Mouse (Mus musculus): Measurements from ENCODE around the gene Mitf.

Mitf gene

DNA sequence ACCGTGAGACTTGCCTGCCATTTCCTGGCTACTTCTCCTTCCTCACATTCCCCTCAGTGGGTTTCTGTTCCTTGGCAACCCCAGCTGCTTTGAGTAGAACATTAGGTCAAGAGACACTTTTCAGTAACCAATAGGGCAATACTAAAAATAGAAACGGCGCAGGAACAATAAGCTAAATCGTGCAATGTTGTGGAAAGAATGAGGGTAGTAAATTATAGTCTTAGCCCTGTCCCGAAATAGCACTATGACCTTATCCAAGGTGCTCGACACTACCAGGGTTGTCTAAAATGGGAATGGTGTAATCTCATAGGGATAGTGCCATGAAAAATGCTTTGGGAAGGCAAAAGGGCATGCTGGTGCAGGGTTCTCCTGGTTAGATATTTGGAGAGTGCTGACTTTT lies 70.6 kb downstream of the Mitf start:
- no peak for DNase-seq (ENCODE audit: extremely low read depth, low read depth, low spot score)

DNA sequence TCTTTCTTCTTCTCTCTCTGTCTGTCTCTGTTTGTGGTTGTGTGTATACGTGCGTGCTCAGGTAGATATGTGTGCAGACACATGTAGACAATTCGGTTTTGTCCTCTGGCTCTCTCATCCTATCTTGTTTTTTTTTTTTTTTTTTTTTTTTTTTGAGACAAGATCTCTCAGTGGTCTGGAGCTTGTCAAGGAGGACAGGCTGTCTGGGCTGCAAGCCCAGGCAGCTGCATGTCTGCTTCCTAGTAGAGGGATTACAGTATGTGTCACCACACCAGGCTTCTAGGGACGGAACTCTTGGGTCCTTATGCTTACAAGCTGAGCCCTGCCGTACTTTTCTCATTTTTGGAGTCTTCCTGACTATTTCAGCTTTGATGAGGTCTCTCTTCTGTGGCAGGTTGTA lies 73.5 kb downstream of the Mitf start:
- DNase-seq (ENCODE audit: extremely low read depth, low read depth, low spot score), result no peak

DNA sequence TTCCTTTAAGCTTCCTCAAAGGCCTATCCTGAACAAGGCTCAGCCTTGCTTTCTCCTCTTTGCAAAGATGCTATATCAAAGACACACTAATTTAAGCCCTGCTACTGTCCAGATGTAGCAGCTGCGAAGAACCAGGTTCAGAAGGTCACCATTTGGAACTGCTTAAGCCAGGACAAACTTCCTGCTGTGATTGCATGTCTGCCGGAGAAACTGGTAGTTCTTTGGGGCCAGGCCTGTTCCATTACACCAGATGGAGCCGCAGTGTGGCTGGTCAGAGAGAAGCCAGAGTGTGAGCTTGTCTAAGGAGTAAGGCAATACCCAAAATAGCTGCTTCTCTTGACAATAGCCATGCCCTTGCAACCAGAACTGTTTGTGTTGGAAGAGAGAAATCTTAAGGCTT lies 75.1 kb downstream of the Mitf start:
- DNase-seq (ENCODE audit: extremely low read depth, low read depth, low spot score), result no peak

DNA sequence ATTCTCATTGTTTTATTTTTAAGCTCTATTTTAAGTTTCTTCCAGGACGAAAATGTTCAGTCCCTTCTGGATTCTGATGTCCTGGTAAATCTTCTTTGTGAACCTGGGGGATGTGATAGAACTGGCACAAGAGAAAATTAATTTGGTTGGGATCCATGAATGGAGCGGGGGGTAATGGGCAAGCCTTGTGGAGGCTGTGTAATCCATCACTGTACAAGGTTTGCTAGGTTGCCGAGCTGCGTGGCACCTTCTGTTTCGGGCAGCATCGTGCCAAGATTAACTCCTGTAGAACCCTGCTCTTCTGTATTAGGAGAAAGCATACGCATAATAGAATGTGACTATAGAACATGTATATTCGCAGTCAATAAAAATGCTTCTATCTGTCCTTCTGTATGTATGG lies 76.1 kb downstream of the Mitf start:
- DNase-seq (ENCODE audit: extremely low read depth, low read depth, low spot score), result no peak

DNA sequence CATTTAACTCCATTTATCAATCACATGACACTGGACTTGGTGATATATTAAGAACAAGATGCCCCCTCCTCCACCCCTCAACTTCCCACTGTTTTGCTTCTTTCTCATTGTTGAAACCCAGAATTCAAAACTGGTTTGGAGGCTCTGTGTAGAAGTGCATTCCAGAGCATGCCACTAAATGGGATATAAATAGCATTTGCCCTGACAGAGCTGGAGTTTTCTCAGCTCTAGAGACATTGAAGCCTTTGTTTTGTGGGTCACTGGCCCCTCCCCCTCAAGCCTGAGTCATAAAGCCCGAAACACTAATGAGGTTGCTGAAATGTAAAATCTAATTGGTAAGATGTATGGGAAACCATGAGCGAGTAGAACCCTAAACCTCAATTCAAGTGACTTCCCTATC lies 76.6 kb downstream of the Mitf start:
- DNase-seq (ENCODE audit: extremely low read depth, low read depth, low spot score), result no peak

DNA sequence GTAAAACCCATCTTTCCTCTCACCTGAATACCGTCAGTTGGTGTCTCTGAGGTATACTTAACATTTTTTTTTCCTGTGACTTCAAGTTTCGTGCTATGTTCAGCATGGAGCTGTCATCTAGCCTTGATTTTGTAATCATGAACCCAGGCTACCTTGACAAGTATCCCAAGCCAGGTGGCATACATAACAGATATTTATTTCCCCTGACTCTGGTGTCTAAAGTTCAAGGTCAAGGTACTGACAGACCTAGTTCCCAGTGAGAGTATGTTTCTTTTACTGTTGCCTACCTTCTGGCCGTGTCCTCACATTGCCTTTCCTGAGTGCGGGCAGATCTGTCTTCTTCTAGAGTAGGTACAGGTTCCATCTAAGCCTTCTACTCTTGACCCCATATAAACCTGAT lies 78.1 kb downstream of the Mitf start:
- no peak for DNase-seq (ENCODE audit: extremely low read depth, low read depth, low spot score)

DNA sequence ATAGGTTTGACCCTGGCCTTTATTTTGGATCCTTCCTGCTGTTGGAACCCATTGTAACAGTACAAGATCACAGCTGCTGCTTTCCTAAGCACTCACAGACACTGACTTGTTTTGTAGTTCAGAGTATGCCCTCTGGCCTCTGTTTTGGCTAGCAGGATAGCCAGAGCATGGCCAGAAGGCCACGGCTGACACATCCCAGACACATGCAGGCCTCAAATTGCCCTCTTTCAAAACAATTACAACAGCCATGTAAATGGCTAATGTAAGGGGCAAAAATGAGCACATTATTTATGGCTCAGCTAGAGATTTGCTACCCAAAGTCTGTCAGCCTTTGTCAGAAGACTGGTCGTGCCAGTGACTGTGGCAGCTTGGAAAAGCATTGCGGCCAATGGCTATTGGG lies 78.8 kb downstream of the Mitf start:
- DNase-seq (ENCODE audit: extremely low read depth, low read depth, low spot score), result no peak

DNA sequence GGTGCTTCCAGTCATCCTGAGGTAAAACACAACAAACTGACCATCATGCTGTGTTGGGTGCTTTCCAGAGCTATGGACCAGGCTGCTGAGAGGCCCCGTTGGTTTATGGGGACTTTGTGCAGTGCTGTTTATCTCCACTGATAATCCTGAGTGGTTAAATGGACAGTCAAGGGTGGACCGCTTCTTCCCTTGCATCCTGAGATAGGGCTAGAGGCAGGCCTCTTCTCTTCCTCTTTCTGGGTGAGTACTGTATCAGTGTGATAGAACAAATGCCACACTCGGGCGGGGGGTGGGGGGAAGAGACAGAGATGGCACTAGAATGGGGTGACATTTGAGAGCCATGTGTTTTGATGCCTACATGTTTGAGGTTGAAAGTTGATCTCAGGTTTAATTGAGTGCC lies 81.0 kb downstream of the Mitf start:
- DNase-seq (ENCODE audit: extremely low read depth, low read depth, low spot score), result no peak

DNA sequence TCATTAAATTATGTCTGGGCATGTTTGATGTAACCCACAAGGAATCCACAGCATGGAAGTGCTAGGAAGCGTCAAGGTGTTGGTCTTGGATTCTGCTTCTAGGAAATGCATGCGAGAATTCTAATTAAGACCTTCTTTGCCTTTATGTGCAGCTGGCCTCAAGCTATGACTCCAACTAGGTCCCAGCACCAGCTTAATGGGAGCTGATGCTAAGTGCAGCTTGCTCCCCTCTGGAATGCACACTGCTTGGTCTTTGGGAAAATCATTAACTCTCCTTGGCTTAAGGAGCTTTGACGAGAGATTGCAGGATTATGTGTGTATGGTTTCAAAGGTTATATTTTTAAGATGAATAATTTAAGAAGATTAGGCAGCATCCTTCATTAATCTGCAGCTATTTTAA lies 81.7 kb downstream of the Mitf start:
- no peak for DNase-seq (ENCODE audit: extremely low read depth, low read depth, low spot score)

DNA sequence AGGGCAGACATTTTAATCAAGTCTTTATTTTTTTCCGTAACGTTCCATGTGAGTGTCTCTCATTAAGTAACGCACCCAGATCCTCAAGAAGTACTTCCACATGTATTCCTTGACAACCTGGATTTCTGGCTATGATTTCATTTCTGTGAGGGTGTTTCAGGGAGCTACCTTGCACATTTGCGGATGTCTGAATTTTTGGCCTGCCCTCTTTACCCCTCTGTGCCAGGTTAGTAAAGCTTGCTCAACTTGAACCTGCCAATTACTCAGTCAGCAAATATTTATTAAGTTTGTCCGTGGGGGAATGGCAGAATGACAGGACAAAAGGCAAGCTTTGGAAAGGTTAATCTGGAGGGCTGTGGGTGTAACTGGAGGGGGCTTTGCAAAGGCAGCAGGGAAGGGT lies 86.7 kb downstream of the Mitf start:
- DNase-seq (ENCODE audit: extremely low read depth, low read depth, low spot score), result no peak

DNA sequence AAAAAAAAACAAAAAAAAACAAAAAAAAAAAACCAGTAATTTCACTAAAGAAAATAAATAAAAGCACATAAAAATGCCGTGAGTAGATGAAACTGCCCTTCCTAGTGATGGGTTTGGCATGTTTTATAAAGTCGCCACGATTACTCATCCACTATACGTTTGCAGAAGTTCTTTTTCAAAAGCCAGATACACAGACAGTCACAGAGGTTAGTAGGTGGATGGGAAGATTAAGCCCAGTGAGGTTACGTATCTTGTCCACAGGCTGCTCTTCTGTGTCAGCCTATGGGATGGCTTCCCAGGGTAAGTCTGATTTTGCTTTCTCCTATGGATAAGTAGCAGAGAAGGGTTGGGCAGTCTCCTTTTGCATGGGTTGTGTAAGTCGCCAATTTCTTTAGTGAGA lies 90.3 kb downstream of the Mitf start:
- DNase-seq (ENCODE audit: extremely low read depth, low read depth, low spot score), result no peak

DNA sequence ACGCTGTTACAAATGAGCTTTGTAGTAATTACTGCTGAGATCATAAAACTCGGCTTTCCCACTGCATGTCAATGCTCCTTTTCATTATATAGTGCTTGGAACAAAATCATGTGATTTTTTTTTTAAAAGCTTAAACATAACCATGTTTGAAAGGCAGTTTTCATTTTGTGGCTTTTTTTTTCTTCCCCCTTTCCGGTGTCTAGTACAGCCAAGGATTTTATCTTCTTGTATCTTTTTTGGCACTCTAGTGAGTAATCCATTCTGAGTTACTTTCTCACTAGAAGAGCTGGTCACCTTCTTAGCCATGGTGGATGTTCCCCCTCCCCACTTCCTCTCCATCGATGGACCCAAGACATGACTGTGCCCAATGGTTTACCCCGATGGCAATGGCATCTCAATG lies 91.2 kb downstream of the Mitf start:
- DNase-seq (ENCODE audit: extremely low read depth, low read depth, low spot score), result no peak

DNA sequence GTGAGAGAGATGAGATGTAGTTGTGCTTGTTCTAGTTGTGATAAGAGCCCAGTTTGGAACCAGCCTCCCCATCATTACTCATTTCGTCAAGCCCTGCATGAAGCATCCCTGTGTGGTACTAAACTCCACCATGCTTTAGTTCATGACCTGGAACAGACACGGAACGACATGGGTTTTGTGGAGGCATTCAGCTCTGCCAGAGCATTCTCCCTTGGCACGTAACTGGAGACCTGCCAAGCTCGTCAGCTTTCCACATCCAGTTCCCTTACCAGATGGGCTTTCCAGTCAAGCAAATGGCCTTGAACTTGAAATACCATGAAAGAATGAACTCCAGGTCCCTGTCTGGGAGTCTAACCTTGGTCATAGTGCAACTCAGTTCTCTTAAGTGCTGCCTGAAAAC lies 94.7 kb downstream of the Mitf start:
- no peak for DNase-seq (ENCODE audit: extremely low read depth, low read depth, low spot score)

DNA sequence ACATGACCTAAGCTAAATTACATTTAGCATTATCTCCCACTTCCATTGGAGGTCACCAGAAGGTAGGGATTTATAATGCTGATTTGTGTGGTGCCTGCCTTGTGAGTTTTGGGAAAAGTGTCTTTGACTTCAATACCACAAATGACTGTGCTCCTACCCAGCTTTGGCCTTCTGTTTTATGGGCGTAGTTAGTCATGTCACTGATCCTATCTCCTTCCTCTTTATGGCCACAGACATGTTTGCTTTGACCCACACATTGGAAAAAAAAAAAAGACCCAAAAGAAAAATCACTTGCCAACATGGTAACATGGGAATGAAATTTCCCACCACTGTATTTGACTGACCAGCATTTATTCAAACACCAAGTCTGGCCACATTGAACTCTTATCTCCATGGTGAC lies 95.4 kb downstream of the Mitf start:
- DNase-seq (ENCODE audit: extremely low read depth, low read depth, low spot score), result no peak

DNA sequence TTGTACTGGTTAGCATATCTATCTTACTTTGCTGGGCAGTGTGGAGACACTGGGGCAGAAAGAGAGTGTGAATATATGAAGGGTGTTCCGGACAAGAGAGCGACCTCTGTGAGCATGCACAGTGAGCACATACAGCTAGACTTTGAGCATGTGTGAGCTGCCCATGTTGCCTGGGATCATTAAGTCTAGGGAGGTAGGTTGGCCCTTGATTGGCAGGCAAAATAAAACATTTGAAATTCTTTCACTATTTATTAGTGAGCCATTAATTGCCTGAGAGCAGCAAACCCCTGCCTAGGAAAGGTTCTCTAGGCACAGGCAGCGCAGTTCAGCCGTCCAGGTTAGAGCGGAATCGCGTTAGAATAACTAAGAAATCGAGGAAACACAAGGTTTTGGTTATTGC lies 107.9 kb downstream of the Mitf start:
- DNase-seq (ENCODE audit: extremely low read depth, low read depth, low spot score), result no peak

DNA sequence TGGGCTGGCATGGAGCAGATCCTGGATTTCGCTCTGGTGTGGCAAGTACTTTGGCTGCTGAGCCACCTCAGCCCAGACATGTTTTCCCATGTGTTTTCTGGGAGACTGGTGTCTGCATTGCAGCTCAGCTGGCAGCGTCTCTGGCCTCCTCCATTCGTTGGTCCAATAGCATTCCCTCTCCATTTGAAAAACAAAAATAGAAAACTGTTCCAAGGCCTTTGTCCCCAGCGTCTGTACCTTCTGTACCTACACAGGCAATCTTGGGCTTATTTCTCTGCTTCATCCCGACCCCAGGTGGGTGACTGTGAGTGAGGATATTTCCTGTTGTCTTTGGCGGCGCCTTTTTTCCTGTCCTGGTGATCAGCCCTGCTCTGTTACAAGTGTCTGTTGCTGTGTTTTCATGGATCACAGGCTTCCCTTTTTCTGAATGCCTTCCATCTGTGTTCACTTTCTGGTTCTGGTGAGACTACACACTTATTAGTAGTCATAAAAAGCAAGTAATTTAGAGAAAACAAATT lies 109.6 kb downstream of the Mitf start:
- DNase-seq (ENCODE audit: extremely low read depth, low read depth, low spot score), result no peak

DNA sequence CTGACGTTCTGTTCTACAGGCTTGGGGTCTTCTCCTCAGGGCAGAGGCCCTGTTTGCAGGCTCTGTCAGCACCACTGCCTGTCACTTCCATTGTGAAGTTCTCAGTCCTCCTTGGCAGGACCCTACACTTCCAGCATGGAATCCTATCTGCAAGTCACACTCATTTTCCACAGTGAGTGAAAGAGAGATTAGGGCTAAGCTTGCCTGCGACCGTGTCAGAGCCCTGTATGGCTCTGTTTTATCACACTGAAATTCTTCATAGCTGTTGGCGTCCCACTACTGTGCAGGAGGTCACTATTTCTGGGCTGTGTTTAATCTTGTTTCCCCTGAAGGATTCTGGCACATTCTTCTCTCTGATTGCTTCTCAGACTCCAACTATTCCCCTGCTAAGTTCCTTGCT lies 111.2 kb downstream of the Mitf start:
- DNase-seq (ENCODE audit: extremely low read depth, low read depth, low spot score), result no peak

DNA sequence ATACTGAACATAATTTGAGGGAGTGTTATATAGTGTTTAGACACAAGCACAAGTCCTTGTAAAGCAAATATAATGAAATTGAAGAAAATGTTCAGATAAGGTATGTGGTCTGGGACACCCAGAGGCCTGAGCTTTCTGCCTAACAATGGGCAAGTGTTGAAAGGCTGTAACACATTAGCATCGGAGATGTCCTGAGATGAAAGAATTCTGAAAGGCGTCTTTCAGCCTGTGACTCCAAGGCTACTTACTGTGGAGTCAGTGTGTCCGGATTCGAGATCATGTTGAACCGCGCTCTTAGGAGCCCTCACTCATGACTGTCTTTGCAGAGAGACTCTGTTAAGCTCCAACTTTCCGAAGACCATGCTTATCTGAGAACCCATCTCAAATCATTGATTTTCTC lies 111.6 kb downstream of the Mitf start:
- DNase-seq (ENCODE audit: extremely low read depth, low read depth, low spot score), result no peak

DNA sequence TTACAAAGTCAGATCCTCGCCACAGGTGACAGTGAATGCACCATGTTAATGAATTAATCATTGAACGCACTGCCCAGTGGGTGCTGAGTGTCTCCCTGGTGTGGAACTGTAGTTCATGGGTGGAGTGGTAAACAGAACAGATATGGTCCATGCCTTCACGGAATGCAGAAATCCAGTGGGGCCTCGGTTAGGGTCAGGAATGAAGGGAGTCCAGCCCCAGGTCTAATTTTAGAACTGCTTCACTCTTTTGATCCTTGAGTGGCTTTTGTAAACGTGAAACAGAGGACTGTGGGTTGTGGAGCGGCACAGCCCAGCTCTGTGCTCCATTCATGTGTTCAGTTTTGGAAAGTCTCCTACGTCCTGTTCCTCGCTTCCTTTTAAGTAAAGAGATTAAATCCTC lies 112.4 kb downstream of the Mitf start:
- DNase-seq (ENCODE audit: extremely low read depth, low read depth, low spot score), result no peak

DNA sequence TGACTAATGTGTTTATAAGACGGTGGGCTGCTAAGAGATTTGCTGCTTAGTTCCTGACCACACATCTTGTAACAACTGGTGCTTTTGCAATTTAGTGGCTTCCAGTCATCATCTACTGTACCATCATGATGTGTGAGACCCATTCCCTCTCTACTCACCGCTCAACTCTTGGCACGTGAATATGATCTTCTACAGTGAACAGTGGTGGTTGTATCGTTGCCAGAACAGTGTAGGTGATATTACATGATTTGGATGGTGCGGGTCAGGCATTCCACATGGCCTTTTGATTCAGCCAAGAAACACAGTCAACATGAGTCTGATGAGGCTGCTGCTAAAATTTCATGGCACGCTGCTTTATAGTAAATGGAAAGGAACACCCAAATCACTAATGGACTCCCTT lies 114.7 kb downstream of the Mitf start:
- DNase-seq (ENCODE audit: extremely low read depth, low read depth, low spot score), result no peak

DNA sequence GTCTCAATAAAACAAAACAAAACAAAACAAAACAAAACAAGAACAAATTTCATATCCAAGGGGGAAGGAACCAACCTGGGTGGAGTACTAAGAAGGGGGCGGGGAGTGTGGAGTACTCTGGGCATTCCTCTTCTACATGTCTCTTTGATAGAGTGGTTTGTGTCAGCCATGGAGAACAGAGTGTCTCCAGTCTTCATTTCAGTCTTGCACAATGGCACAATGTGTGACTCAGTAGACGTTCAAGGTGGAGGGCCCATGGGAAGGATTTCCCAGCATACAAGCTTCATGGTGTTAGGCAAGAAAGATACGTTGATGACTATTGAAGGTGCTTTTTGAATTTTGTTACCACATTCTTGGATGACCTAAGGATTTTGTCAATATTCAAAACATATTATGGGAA lies 117.4 kb downstream of the Mitf start:
- no peak for DNase-seq (ENCODE audit: extremely low read depth, low read depth, low spot score)

DNA sequence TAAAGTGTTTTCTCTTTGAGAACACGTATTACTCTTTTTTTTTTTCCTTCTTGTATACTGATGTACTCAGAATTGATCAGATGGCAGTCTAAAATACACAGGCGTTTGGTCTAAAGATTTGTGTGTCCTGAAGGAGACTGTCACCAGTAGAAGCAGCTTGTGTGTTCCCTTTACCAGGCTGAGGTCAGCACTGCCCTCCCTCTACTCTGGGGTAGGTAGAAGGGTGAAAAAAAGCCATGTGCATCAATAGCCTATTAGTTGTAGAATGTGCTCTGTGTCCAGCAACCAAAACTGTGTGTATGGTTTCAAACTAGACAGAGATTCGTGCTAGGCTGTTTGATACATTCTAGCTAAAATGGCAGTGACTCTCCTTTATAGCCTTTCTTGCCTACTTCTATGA lies 122.2 kb downstream of the Mitf start:
- no peak for DNase-seq (ENCODE audit: extremely low read depth, low read depth, low spot score)

DNA sequence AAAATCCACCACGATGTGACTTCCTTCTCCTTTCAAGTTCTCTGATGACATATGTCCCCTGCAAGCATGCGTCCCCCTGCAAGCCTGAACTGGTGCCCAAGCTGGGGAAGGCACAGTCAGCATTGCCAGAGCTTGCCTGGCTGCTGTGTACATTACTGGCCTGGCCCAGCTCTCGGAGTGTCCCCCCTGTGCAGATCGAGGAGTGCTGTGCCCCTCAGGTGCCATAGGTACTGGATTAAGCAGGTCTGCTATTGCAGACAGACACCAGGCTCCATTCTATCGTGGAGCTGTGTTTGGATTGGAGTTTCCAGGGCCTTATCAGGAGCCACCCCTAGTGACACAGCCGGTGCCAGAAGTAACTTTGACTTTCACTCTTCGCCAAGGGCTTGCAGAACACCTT lies 122.6 kb downstream of the Mitf start:
- DNase-seq (ENCODE audit: extremely low read depth, low read depth, low spot score), result no peak

DNA sequence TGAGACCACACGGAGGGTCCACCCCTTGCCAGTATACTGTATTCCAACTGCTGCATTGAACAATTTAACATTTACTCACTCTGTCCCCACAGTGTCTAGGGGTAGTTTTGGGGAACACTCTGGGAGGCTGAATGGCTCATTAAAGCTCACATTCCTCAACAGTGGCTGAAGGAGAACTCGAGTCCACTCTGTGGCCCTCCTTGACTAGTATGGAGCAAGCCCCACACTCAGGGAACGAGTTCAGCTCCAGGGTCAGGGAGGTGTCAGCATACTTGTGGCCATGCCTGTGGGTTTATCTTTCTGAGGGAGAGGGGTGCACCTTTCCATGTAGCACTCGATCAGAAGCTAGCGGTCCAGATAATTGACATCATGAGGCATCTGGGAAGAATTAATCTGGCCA lies 130.3 kb downstream of the Mitf start:
- DNase-seq (ENCODE audit: extremely low read depth, low read depth, low spot score), result no peak
